Mouse (Mus musculus): ENCODE data around the gene Ankrd44.

The Ankrd44 gene

DNA sequence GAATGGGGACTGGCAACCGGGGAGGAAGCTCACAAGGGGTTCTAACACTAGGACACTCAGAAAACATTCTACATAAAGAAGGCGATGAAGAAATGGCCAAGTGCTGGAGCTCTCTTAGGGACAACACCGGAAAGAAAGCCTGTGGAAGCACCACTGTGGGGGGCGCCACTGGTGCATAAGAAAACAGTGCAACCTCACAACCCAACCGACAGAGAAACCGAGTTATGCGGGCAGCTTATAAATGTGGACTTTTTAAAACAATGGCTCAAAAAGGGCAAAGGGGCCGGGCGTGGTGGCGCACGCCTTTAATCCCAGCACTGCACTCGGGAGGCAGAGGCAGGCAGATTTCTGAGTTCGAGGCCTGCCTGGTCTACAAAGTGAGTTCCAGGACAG, 117.1 kb downstream of the Ankrd44 start:
- no peak for DNase-seq (ENCODE audit: low spot score)

DNA sequence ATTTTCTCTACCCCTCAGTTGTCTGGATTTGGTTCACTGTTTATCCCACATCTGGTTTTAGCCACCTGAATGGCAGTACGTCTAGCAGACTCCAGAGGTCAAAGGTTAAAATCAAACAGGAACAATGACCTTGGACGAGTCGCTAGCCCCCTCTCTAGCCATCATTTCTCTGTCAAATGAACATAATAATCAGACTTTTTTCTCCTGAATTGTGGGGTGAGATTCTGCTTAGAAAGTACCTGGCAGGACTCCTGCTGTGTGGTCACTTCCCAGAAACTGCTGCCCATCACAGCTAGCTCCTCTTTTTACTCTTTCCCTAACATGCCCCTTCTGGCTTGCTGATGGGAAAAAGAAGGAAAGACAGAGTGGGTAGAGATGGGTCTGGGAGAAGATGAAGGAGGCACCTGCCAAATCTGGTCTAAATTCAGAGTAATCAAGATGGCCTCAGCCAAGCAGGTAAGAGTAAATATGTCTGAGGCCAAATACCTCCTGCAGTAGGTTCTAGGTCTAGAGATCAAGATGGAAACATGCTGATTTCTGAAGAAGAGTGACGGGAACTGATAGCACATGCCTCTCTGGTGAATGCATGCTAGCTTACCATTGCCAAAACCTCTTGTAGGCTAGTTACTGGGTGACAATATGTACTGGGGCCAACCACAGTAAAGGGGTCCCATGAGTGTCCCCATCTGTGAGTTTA, 117.6 kb downstream of the Ankrd44 start:
- no peak for DNase-seq (ENCODE audit: low spot score)

DNA sequence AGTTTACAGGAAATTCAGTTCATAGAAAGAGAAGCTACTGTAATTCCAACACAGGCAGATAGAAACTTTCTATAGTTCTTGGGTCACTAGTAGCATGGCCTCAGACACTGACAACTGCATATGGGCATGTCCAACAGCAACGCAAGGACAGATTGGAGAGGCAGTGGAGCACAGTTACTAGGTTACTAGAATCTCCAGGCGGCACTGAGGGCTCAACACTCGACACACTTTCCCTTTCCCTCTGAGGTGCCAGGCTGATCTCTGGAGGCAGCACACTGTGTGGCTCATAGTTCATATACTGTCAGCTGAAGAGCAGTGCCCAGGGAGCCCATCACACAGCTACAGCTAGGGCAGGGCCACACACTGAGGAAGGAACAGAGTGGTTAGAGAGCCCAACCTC, 118.4 kb downstream of the Ankrd44 start:
- DNase-seq (ENCODE audit: low spot score), result no peak

DNA sequence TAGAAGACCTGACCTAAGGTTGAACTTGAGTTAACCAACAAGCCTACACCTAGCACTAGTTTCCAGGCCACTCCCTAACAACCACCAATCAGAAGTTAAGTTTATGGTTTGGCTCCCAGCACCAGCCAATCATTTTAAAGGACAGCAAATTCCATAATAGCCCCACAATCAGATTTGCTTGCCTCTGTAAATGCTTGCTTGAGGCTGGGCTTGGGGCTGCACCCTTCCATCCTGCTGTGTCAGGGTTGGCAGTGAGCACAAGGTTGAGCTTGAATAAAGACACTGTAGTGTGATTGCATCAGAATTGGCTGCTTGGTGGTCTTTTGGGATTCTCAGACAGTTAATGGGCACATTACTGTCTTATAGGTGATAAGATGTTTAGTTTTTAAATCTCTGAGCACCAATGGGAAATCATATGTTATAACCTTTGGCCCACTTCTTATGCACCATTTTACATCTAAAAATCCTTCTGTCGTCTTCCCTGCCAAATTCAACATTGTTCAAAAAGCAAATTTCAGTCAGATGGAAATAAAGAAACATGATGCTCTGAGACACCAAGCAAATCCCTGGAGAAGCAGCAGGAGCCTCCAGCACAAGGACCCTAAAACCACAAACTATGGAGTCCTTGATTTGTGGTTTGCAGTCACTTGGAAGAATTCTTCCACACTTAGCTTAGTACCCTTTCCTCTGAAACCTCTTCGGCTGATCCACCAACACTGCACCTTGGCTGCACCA, 119.9 kb downstream of the Ankrd44 start:
- no peak for DNase-seq (ENCODE audit: low spot score)

DNA sequence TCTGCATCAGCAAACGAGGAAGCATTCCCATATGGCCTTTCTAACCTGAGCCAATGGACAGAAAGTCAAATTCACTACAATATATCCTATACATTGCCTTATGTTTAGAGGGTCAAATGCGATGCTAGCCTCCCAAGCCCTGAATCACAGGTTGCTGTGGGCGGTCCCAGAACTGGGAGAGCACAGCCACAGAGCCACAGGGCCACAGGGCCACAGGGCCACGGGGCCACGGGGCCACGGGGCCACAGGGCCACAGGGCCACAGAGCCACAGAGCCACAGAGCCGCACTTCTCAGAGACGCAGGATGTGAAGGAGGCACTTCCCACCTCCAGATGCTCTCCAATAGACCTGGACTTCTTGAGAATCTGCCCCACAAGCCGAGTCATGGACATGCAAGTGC, 121.8 kb downstream of the Ankrd44 start:
- no peak for DNase-seq (ENCODE audit: low spot score)

DNA sequence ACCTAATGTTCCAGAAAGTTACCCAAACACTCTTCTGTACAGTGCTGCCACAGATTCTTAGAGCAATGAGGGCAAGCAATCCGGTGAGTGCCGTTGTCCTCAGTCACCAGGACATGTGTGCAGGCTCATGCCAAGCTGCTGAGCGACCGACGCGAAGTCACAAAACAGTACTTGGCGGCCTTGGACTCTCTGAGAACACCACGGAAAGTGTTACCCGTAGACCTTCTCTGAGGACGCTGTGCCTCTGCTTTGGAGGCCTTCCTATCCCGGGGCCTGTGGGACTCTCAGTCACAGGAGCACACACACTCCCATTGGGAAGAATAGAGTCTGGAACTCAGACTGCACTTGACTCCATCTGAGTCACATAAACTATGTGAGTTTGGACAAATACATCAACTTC, 123.5 kb downstream of the Ankrd44 start:
- no peak for DNase-seq (ENCODE audit: low spot score)

DNA sequence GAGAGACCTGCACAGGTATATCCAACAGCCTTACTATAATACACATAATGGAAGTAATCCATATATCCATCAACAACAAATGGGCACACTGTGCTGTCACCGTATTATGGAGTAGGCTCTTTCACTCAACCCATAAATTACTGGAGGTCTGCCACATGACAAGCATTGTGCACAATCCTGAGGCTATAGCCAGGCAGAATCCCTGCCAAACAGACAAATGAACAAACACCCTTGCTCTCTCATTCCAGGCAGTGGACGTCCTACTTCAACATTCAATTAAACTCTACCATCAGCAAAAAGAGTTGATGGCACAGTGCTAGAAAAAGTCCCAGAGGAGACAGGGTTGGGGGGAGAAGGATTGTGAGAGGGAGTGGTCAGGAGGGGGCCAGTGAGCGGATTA, 124.9 kb downstream of the Ankrd44 start:
- no peak for DNase-seq (ENCODE audit: low spot score)

DNA sequence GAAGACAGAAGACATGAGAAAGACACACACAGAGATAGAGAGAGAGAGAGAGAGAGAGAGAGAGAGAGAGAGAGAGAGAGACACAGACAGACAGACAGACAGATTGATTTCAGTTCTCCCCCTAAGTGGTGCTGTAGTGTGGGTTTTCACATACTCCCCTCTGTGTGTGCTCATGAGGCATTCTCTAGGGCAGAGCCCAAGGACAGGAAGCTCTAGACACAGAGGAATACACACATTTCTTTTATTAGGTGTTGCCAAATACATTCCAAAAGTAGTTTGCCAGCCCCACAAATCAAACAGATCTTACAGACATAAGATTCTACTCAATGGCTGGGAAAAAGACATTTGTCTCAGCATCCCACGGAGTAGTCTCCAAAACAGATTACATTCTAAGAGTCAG, 126.8 kb downstream of the Ankrd44 start:
- no peak for DNase-seq (ENCODE audit: low spot score)

DNA sequence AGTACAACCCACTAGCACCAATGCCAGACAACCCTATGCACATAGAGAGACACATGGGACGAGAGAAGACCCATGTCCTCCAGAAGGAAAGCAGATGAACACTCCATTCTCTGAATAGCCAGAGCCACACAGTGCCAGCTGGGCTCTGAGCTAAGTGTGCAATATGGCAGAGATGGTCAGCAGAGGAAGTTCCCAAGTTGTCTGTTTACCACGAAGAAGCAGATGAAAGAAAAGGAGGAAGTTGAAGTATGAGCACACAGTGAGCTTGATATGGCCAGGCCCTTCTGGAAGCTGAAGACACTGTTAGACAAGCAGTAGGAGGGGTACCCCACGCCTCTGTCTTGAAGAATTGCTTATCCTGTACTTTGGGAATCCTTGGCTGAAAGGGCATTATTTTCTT, 127.8 kb downstream of the Ankrd44 start:
- no peak for DNase-seq (ENCODE audit: low spot score)

DNA sequence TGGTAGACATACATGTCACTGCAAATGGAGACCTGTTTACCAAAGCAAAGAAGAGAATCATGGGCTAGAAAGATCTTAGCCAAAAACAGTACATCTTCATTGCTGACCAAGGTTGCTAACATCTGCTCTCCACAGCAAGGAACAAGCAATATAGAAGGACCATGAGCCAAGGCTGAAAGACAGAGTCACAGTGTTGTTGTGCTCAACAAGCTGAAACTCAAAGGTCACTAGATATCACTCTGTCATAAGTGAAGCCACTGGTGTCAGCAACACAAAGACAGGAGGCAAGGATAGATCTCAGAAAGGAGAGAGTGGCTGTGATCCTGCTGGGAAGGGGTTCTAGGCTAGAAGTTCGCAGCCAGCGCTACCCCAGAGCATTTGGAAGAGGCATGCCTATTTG, 131.5 kb downstream of the Ankrd44 start:
- DNase-seq (ENCODE audit: low spot score), result no peak

DNA sequence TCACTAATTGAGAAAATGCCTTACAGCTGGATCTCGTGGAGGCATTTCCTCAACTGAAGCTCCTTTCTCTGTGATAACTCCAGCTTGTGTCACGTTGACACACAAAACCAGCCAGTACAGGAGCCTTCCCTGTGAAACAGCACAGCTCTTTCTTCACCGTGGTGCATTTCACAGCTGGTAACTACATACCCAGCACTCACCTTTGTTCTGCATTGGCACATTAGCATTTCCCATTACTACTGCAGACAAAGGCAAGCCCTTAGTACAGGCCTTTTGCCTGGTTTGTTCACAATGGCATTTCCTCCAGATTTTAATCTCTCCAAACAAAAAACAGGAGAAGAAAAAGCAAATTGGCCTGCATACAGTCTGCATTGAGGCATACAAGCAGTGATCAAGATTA, 134.8 kb downstream of the Ankrd44 start:
- no peak for DNase-seq (ENCODE audit: low spot score)

DNA sequence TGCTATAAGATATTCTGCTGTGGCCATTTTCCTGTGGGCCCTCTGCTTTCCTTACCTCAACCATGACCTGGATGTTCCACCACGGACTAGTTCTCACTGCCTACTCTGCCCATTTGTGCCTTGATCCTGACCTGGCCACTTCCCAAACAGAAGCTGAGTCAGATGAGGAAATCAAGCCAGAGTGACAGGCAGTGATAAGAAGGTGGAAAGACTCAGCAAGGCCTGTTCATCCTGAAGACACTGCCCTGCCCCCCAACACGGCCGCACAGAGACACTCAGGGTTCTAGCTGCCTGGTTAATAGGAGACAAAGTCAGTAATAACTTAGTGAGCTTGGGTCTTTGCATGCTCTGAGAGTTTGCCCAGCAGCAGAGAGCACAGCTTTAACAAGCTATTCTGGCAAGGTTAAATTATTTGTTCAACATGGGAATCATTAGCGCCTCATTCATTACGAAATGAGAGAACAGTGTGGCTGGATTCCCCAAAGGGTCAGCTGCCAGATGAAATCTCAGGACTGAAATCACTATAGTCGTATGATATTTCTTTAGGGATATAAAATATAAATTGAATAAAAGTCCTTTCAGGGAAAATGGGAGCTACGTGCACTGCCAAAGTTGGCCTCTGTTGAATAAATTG, 136.7 kb downstream of the Ankrd44 start:
- DNase-seq (ENCODE audit: low spot score), result no peak

DNA sequence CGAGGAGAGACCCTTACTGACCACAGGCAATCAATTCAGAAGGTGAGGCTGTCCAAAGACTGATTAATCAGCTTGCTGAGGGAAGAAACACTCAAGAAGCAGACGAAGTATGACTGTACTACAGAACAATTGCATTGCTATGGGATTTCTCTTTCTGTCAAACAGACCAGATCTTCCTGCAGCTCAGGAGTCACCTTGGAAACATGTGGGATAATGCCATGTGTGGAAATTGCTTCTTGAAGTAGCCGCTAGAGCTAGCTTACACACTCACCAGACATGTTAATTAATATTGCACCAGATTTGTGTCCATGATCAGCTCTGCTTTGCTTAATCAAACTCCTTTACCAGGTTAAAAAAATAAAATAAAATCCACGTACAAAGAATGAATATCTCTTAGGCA, 137.8 kb downstream of the Ankrd44 start:
- DNase-seq (ENCODE audit: low spot score), result no peak

DNA sequence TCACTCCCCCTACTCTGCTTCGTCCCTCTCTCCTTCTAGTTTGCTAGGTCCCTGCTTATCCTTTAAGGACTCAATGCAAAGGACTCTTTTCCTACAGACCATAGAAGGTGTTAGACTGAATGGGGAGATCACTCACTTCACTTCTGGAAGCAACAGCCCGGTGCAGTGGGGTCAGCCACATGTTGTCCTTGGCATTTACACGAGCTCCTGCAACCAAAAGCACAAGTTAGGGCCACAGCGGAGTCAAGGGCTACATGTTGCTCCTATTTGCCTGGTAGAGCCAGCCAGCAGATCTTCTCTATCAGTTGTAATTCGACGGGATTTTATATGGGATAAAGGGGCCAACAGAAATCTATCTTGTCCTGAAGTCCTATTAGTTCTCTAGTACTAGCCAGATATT, 148.0 kb downstream of the Ankrd44 start:
- DNase-seq (ENCODE audit: low spot score), result no peak

DNA sequence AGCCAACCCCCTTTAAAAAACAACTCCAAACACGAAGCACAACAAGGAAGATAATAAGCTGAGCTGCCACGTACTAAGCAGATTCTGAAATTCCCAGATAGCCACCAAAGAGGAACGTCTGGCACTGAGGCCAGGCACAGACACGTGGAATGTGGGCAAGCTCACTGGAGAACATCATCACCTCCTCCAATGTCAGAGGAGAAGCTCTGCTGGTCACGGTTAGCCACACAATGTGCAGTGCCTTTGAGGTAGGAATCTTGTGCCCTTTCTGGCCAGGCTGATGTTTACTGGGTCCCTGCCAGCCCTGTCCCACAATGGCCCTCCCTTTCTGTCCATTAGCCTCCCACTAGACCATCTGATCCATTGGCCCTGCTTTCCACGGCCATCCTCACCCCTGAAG, 149.1 kb downstream of the Ankrd44 start:
- no peak for DNase-seq (ENCODE audit: low spot score)

DNA sequence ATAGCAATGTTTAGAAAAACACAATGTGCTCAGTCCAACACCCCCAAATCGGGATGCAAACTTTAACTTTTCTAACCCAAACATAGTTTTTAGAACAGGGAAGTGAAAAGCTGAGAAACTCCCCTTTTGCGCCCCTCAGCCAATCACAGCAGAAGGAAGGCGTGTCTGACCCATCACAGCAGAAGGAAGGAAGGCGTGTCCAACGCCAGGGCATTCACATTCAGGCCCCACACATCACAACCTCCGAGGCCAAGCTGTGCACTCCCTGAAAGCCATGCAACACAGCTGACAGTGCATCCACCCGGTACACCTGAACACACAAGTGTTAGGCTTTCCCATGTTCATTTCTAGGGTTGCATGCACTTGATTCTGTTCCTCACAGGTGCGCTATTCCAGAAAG, 150.1 kb downstream of the Ankrd44 start:
- DNase-seq (ENCODE audit: low spot score), result no peak

DNA sequence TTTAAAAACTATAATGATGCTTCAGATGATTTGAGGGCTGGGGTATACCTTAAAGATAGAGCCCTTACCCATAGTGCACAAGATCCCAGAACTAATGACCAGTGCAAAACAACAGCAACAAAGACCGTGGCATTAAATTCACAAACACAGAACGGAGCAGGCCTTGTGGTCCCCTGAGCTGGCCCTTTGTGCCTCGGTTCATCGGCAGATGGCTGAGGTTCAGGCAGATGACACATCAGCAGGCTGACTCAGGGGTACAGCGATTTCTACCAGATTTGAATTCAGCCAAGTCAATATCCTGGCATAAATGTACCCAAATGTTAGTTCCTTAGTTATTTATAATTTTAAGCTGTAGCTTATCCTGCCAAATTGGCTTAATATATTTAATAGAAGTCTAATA, 153.3 kb downstream of the Ankrd44 start:
- DNase-seq (ENCODE audit: low spot score), result no peak

DNA sequence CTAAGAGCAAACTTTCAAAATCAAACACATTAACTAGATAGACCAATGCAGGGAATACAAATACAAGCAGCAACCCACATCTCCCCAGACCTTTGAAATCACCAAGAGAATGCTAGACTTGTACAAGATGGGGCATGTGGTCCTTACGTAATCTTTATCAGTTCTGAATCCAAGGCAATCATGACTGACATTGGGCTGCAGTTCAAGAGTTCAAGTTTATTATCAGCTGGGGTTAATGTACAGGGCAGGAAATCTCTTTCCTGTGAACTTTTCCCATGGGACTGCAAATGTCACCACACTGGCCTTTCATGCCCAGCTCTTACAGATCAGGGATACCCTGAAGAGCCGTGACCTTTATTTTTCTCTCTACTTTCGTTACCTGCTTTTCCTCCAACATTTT, 154.7 kb downstream of the Ankrd44 start:
- DNase-seq (ENCODE audit: low spot score), result no peak

DNA sequence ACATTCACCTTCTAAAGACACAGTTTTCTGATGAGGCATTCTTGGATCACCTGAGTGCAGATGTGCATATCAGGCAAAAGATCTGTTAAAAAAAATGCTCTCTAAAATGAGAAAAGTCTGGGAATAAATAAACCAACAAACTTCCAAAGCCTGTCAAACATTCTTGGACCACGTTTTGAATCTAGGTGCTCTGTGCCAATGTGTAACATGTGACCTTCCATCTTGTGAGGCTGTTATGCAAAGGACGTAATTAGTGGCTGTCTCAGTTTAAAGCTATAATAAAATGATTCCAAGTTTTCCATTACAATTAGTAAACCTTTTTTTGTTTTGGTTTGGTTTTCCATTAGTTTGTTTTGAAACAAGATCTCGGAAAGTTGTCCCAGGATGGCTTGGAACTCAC, 159.0 kb downstream of the Ankrd44 start:
- DNase-seq (ENCODE audit: low spot score), result no peak

DNA sequence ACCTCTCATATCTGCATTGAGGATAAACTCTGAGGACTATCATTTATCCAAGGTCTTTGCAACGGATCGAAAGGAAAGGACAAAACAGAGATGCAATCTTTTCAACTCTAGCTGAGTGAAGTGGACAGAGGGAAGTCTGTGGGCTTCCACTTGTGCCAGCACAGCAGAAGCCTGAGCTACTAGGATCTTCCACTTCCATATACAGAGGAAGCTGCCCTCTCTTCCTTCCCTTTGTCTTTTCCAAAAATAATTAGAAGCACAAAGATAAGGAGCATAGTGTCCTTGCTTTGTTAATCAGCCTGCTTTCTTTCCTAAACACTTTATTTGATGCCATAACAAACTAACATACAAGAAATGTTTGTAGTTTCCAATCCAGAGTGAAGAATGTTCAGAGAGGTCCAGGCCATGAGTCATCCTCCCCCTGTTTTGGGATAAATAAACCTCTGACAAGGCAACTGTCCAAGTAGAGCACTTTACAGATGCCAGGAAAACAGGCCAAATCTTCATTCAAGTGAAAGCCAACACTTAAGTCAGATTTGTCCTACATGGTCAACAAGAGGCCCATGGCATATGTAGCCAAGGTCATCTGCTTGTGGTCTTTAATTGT, 160.5 kb downstream of the Ankrd44 start:
- DNase-seq (ENCODE audit: low spot score), result no peak

DNA sequence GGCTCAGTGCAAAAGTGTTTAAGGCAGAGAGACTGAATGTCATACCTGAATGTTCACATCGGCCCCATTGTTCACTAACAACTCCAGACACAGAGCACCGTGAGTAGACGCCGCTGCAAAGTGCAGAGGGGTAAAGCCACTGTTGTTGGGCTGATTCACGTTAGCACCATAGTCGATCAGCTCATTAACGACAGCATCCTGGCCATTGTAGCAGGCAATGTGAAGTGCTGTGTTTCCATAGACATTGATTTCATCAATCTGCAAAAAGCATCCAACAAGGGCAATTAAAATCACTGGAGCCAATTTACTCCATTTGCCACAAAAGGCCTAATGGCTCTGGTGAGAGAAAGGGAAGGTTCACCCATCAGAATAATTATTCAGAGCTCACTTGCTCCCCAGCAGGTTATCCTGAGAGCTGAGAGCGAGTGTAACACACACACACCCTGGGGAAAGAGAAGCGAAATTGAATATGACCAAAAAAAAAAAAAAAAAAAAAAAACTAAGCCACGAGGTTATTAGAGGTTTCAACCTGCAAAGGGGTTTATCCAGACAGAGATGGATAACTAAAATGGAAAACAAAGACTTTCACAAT, 163.9 kb downstream of the Ankrd44 start:
- no peak for DNase-seq (ENCODE audit: low spot score)

DNA sequence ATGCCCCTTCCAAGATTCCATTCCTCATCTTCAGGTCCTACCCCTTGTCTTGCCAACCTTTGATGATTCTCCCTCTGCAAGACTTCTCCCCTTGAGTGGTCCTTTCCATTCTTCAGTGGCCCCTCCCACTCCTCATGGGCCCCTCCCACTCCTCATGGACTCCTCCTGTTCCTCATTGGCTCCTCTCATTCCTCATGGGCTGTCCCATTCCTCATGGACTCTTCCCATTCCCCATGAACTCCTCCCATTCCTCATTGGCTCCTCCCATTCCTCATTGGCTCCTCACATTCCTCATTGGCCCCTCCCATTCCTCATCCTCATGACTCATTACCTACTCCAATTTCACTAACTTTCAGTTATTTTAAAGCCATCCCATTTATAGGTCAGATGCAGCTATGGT, 166.3 kb downstream of the Ankrd44 start:
- no peak for DNase-seq (ENCODE audit: low spot score)

DNA sequence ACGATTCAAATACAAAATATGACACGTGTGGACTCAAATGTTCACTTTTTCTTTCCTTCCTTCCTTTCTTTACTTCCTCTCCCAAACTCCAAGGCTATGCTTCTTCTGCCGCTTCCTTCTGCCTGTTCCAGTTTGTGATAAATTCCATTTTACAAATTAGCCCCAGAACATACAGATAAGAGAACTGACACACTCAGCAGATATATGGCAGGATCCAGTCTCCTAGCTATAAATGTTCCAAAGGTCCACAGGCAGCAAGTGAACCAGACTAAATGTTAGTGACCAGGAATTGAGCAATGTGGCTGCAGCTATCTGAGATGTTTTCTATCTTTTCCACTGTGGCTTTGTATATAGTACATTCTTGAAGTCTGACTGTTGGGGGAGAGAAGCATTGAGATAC, 168.9 kb downstream of the Ankrd44 start:
- no peak for DNase-seq (ENCODE audit: low spot score)
